Mouse (Mus musculus) stomach, embryonic 14.5 days (tissue): Measurements from ENCODE around the gene Klk8. TPM values are rescaled to one million over a fixed set of nuclear protein-coding genes. Genes with fewer than 3 reads are reported as not detected.

Experiments used
- ATAC-seq: fragments of 200-750 bp; cut with Nextera tagmentation; 2 replicates; pipeline ENCODE4 v1.8.0; 2017; ENCODE audit warnings: low read depth, moderate TSS enrichment; ENCODE audit not compliant: insufficient number of reproducible peaks, insufficient read depth, low FRiP score
- H3K27ac ChIP-seq: fragments of 300-500 bp; sonication (generic); 2 replicates; pipeline ENCODE4 v1.5.1; 2014; ENCODE audit warnings: mild to moderate bottlenecking, low read length, moderate library complexity, mixed read lengths
- H3K27me3 ChIP-seq: fragments of 300-500 bp; sonication (generic); 2 replicates; pipeline ENCODE4 v1.6.1; 2014; ENCODE audit warnings: low read length, control low read depth, mixed read lengths; ENCODE audit not compliant: control insufficient read depth, insufficient read depth
- H3K36me3 ChIP-seq: fragments of 300-500 bp; sonication (generic); 2 replicates; pipeline ENCODE4 v1.6.1; 2014; ENCODE audit warnings: mild to moderate bottlenecking, control low read depth, low read length, moderate library complexity, mixed read lengths; ENCODE audit not compliant: control insufficient read depth, insufficient read depth
- H3K4me1 ChIP-seq: fragments of 300-500 bp; sonication (generic); 2 replicates; pipeline ENCODE4 v1.6.1; 2014; ENCODE audit warnings: low read length, control low read depth, mixed read lengths; ENCODE audit not compliant: control insufficient read depth, insufficient read depth
- H3K4me2 ChIP-seq: fragments of 300-500 bp; sonication (generic); replicated peaks from 2 replicates; pipeline ENCODE4 v1.6.1; 2014; ENCODE audit warnings: low read depth, low read length, control low read depth
- H3K4me3 ChIP-seq: fragments of 300-500 bp; sonication (generic); 2 replicates; pipeline ENCODE4 v1.5.1; 2014; ENCODE audit warnings: low read depth, low read length, control low read depth
- H3K9ac ChIP-seq: fragments of 300-500 bp; sonication (generic); replicated peaks from 2 replicates; pipeline ENCODE4 v1.6.1; 2014; ENCODE audit warnings: low read depth, mild to moderate bottlenecking, control low read depth, low read length, moderate library complexity, mixed read lengths
- H3K9me3 ChIP-seq: fragments of 300-500 bp; sonication (generic); 2 replicates; pipeline ENCODE4 v1.6.1; 2016; ENCODE audit warnings: low read depth, low read length, control low read depth; ENCODE audit not compliant: control insufficient read depth
- WGBS: fragments of 180-500 bp; shearing (Covaris S2); extraction: QIAGEN DNeasy Blood & Tissue Kit; methylation state at CpG from one replicate; pipeline ENCODE4 v1.1.7; 2014; 5-methylcytosine and 5-hydroxymethylcytosine counted together
- polyA plus RNA-seq: library from polyadenylated mRNA; unstranded; fragments of >200 nt; fragmentation: Nextera tagmentation; extraction: Ambion mirVana; gene quantifications from 2 replicates; pipeline ENCODE4 v1.2.1, GENCODE M21; 2014

The Klk8 gene
- polyA plus RNA-seq, 1 experiment from 2014 or later, result 39.0 TPM

GRCm38 (mm10) chr7:43799876-43800275, 2.5 kb downstream of the Klk8 start:
- no peak overlapping the region for H3K27ac ChIP-seq
- no peak overlapping the region for H3K4me2 ChIP-seq
- no peaks in the 10 kb centered on the region for H3K36me3 ChIP-seq
- H3K4me1 ChIP-seq, result peaks cover 4% of the 10 kb centered on the region; the same call in 1 of the 2 replicates
- H3K9me3 ChIP-seq, result no peaks in the 10 kb centered on the region
- H3K27me3 ChIP-seq, result 0 out of 2 replicates have a peak, but pooled peaks cover 3% of the 10 kb centered on the region
- WGBS, result 76% methylated on average over 7 of the region's 7 CpGs
- H3K4me3 ChIP-seq, result no peak overlapping the region
- no peak for ATAC-seq
- H3K9ac ChIP-seq, result no peak overlapping the region

GRCm38 (mm10) chr7:43810994-43811393, 13.6 kb downstream of the Klk8 start, which contains the start of gene Klk7:
TSS of gene Klk7 (plus strand) at chr7:43811294.
- no peaks in the 10 kb centered on the region for H3K27me3 ChIP-seq
- H3K9me3 ChIP-seq, result no peaks in the 10 kb centered on the region
- no peak for ATAC-seq
- H3K27ac ChIP-seq, result no peak within 1 kb of the TSS
- H3K4me1 ChIP-seq, result no peaks in the 10 kb centered on the region
- H3K4me3 ChIP-seq, result no peak within 1 kb of the TSS
- H3K9ac ChIP-seq, result no peak within 1 kb of the TSS
- H3K36me3 ChIP-seq, result no peaks in the 10 kb centered on the region
- H3K4me2 ChIP-seq, result no peak within 1 kb of the TSS
- WGBS, result 42% methylated on average over 5 of the region's 5 CpGs

DNA sequence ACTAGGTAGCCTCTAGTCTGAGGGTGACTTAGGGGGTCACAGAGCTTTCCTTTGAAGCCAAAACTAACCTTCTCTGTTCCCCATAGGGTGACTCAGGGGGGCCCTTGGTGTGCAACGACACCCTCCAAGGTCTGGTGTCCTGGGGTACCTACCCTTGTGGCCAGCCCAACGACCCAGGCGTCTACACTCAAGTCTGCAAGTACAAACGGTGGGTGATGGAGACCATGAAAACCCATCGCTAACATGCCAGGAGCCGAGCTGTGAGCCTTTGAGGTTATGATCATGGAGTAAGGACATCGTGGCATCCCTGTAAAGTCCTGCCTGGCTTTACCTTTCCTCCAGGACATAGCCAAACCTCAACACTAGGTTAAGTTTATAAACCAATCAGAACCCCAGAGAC, 17.8 kb downstream of the Klk8 start:
- H3K36me3 ChIP-seq, result no peaks in the 10 kb centered on the region
- H3K4me1 ChIP-seq, result no peaks in the 10 kb centered on the region
- no peak for ATAC-seq
- no peak overlapping the region for H3K4me2 ChIP-seq
- H3K27me3 ChIP-seq, result no peaks in the 10 kb centered on the region
- no peak overlapping the region for H3K9ac ChIP-seq
- H3K27ac ChIP-seq, result no peak overlapping the region
- 89% methylated on average over 7 of the region's 7 CpGs for WGBS
- no peaks in the 10 kb centered on the region for H3K9me3 ChIP-seq
- H3K4me3 ChIP-seq, result no peak overlapping the region

GRCm38 (mm10) chr7:43816746-43817145, 19.4 kb downstream of the Klk8 start:
- Histone ChIP-seq H3K9me3 (no peaks in the 10 kb centered on the region), H3K4me2 (no peak overlapping the region), H3K36me3 (no peaks in the 10 kb centered on the region), H3K27me3 (no peaks in the 10 kb centered on the region), H3K27ac (no peak overlapping the region), H3K4me3 (no peak overlapping the region), H3K9ac (no peak overlapping the region), H3K4me1 (no peaks in the 10 kb centered on the region)
- no peak for ATAC-seq

GRCm38 (mm10) chr7:43821581-43821980, 24.2 kb downstream of the Klk8 start:
- no peak overlapping the region for H3K4me2 ChIP-seq
- no peak overlapping the region for H3K9ac ChIP-seq
- 79% methylated on average over 7 of the region's 7 CpGs for WGBS
- no peak for ATAC-seq
- H3K4me1 ChIP-seq, result no peaks in the 10 kb centered on the region
- no peaks in the 10 kb centered on the region for H3K27me3 ChIP-seq
- no peaks in the 10 kb centered on the region for H3K36me3 ChIP-seq
- no peaks in the 10 kb centered on the region for H3K9me3 ChIP-seq
- H3K4me3 ChIP-seq, result no peak overlapping the region
- no peak overlapping the region for H3K27ac ChIP-seq

DNA sequence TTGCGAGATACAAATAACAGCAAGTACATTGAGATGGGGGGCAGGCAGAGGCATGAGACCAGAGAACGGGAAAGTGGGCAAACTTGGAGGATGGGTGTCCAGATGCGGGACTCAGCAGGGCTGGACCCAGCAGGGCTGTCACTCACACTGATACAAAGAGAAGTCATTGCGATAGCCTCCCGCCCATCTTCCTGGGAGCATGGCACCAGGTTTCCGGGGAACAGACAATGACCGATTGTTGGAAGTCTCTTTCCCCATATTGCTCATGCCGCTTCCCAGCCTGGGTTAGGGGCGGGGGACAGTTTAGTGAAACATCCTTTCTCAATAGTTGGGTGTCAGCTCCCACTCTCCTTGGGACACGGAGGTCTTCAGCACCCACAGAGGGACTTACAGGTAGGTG, 26.8 kb downstream of the Klk8 start, which contains the start of gene Klk6:
Klk6 (plus strand) TSS at position 301 of the 400 bp plus-strand sequence.
- Histone ChIP-seq H3K4me2 (no peak within 1 kb of the TSS), H3K36me3 (no peaks in the 10 kb centered on the region), H3K27ac (no peak within 1 kb of the TSS), H3K27me3 (no peaks in the 10 kb centered on the region), H3K4me3 (no peak within 1 kb of the TSS), H3K4me1 (no peaks in the 10 kb centered on the region), H3K9ac (no peak within 1 kb of the TSS), H3K9me3 (no peaks in the 10 kb centered on the region)
- ATAC-seq, result no peak
- 72% methylated on average over 10 of the region's 10 CpGs for WGBS

DNA sequence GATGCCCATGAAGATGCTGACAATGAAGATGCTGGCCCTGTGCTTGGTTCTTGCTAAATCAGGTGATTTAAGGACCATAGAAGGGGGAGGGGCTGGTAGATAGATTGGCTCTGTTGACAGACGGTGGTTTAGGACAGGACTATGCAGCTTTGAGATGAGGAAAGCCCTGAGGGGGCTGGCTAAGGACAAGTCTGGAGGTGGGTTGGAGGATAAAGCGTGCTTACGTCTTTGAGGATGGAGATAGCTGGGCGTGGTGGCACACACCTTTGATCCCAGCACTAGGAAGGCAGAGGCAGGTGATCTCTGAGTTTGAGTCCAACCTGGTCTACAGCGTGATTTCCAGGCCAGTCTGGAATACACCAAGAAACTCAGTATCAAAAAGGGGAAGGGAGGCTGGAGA, 28.7 kb downstream of the Klk8 start:
- Histone ChIP-seq H3K9me3 (no peaks in the 10 kb centered on the region), H3K27ac (no peak overlapping the region), H3K4me1 (no peaks in the 10 kb centered on the region), H3K36me3 (no peaks in the 10 kb centered on the region), H3K9ac (no peak overlapping the region), H3K4me2 (no peak overlapping the region), H3K27me3 (no peaks in the 10 kb centered on the region), H3K4me3 (no peak overlapping the region)
- 80% methylated on average over 5 of the region's 5 CpGs for WGBS
- ATAC-seq, result no peak

GRCm38 (mm10) chr7:43827706-43828105, 30.3 kb downstream of the Klk8 start:
- 72% methylated on average over 4 of the region's 4 CpGs for WGBS
- no peaks in the 10 kb centered on the region for H3K36me3 ChIP-seq
- no peaks in the 10 kb centered on the region for H3K27me3 ChIP-seq
- no peaks in the 10 kb centered on the region for H3K4me1 ChIP-seq
- H3K27ac ChIP-seq, result no peak overlapping the region
- no peak overlapping the region for H3K4me2 ChIP-seq
- no peaks in the 10 kb centered on the region for H3K9me3 ChIP-seq
- no peak overlapping the region for H3K4me3 ChIP-seq
- H3K9ac ChIP-seq, result no peak overlapping the region
- ATAC-seq, result no peak

- H3K27me3 ChIP-seq, result no peaks in the 10 kb centered on the region
- no peak for ATAC-seq
- H3K4me2 ChIP-seq, result no peak overlapping the region
- H3K9me3 ChIP-seq, result no peaks in the 10 kb centered on the region
- H3K4me3 ChIP-seq, result no peak overlapping the region
- 89% methylated on average over 8 of the region's 8 CpGs for WGBS
- H3K4me1 ChIP-seq, result no peaks in the 10 kb centered on the region
- H3K36me3 ChIP-seq, result no peaks in the 10 kb centered on the region
- no peak overlapping the region for H3K9ac ChIP-seq
- H3K27ac ChIP-seq, result no peak overlapping the region
Observed at GRCm38 (mm10) chr7:43829006-43829405, 31.6 kb downstream of the Klk8 start.
